15 mouse cellular contexts compared by ENCODE assay signal in genomic region chr1:88220336-88220735, GRCm38 (mm10). TPM values are rescaled to one million over a fixed set of nuclear protein-coding genes. Genes with fewer than 3 reads are reported as not detected.
DNase-seq lines count a peak whose midpoint lies in the region; ATAC-seq lines count a peak whose summit lies in the region.
"Had no signal": no experiment of that assay in that cellular context is flagged by ENCODE, and none has a peak within 500 bp of the region (broad histone marks: within the 10 kb centered on the region; RNA-seq: fewer than 3 reads in every experiment).

No protein-coding gene starts in this region.

- no peak overlapping the region for H3K4me2 ChIP-seq in intestine, embryonic 14.5 days (ENCODE audit: low read length)
- no peak overlapping the region for H3K4me2 ChIP-seq in intestine, embryonic 16.5 days (ENCODE audit: low read depth, low read length)
- H3K4me2 ChIP-seq: embryonic facial prominence, embryonic 15.5 days; midbrain, embryonic 15.5 days had no signal

- H3K4me3 ChIP-seq in intestine, embryonic 14.5 days (ENCODE audit: low read depth, low read length) = no peak overlapping the region
- no peak overlapping the region for H3K4me3 ChIP-seq in intestine, embryonic 16.5 days (ENCODE audit: low read length)
- H3K4me3 ChIP-seq: embryonic facial prominence, embryonic 15.5 days; left cerebral cortex, adult 2 months; midbrain, embryonic 15.5 days had no signal

- H3K27me3 ChIP-seq in intestine, embryonic 14.5 days (replicated peaks; ENCODE audit: control insufficient read depth, insufficient read depth, low read length) = no peaks in the 10 kb centered on the region
- H3K27me3 ChIP-seq in intestine, embryonic 16.5 days (replicated peaks; ENCODE audit: control insufficient read depth, insufficient read depth, low read length) = no peaks in the 10 kb centered on the region
- H3K27me3 ChIP-seq: embryonic facial prominence, embryonic 15.5 days; midbrain, embryonic 15.5 days had no signal

- no peaks in the 10 kb centered on the region for H3K36me3 ChIP-seq in intestine, embryonic 14.5 days (ENCODE audit: control insufficient read depth, insufficient read depth, low read length)
- no peaks in the 10 kb centered on the region for H3K36me3 ChIP-seq in intestine, embryonic 16.5 days (ENCODE audit: control insufficient read depth, insufficient read depth, low read length)
- H3K36me3 ChIP-seq: embryonic facial prominence, embryonic 15.5 days; midbrain, embryonic 15.5 days had no signal

- no peak for ATAC-seq in intestine, embryonic 14.5 days (replicated peaks; ENCODE audit: low FRiP score, low TSS enrichment, low read depth)
- ATAC-seq in intestine, embryonic 16.5 days = no peak
- ATAC-seq in erythroid progenitor cell, adult 5-6 weeks (replicated peaks; ENCODE audit: low FRiP score, poor library complexity, severe bottlenecking) = no peak
- ATAC-seq: midbrain, embryonic 15.5 days had no signal

- no peaks in the 10 kb centered on the region for H3K4me1 ChIP-seq in intestine, embryonic 14.5 days (replicated peaks; ENCODE audit: control insufficient read depth, insufficient read depth, low read length)
- no peaks in the 10 kb centered on the region for H3K4me1 ChIP-seq in intestine, embryonic 16.5 days (ENCODE audit: control insufficient read depth, insufficient read depth, low read length)
- H3K4me1 ChIP-seq: embryonic facial prominence, embryonic 15.5 days; midbrain, embryonic 15.5 days had no signal

- H3K9me3 ChIP-seq in intestine, embryonic 14.5 days (ENCODE audit: control insufficient read depth, low read length) = peaks cover 20% of the 10 kb centered on the region
- H3K9me3 ChIP-seq in intestine, embryonic 16.5 days (ENCODE audit: control insufficient read depth, low read length) = peaks cover 19% of the 10 kb centered on the region

- peak; percentile 64 for DNase-seq in intestine, embryonic 14.5 days (ENCODE audit: low spot score)
- DNase-seq in testis, postnatal 10 days (ENCODE audit: low spot score) = peak; percentile 41
- DNase-seq in testis, postnatal 14 days (ENCODE audit: low spot score) = no peak
- peak; percentile 88 for DNase-seq in fat pad, adult 2 months (ENCODE audit: extremely low read depth, low read depth, low spot score)
- no peak for DNase-seq in adrenal gland, postnatal 4 days (ENCODE audit: low spot score in 2 of 2)
- DNase-seq: cerebellum, adult 2 months had no signal

- H3K27ac ChIP-seq in intestine, embryonic 14.5 days (ENCODE audit: low read depth) = no peak overlapping the region
- H3K27ac ChIP-seq in intestine, embryonic 16.5 days (ENCODE audit: low read length) = no peak overlapping the region
- H3K27ac ChIP-seq: embryonic facial prominence, embryonic 15.5 days; left cerebral cortex, adult 2 months; midbrain, embryonic 15.5 days had no signal

- no peak overlapping the region for H3K9ac ChIP-seq in intestine, embryonic 14.5 days (ENCODE audit: low read length)
- H3K9ac ChIP-seq in intestine, embryonic 16.5 days (ENCODE audit: low read depth, low read length) = no peak overlapping the region
- H3K9ac ChIP-seq: embryonic facial prominence, embryonic 15.5 days; midbrain, embryonic 15.5 days had no signal

RNA-seq across cellular contexts. Expression of gene Mroh2a, which starts 6.5 kb away (rescaled TPM):
- polyA plus RNA-seq in intestine, embryonic 14.5 days (2014; fragmentation: Nextera tagmentation; extraction: Ambion mirVana) = 1.1 and 2.8 TPM in 2 replicates
- 0.76 and 0.88 TPM in 2 replicates for polyA plus RNA-seq in intestine, embryonic 16.5 days (2015; fragmentation: Nextera tagmentation; extraction: Ambion mirVana)
- total RNA-seq in adrenal gland, postnatal 4 days (2021) = under 1 TPM; 0.20 to 0.42 TPM
- not detected in 2 replicates for total RNA-seq in erythroid progenitor cell, adult 5-6 weeks (2015; ENCODE audit: low replicate concordance)
- 0.30 and 0.64 TPM in 2 replicates for total RNA-seq in erythroid progenitor cell, adult 5-6 weeks (2017; ENCODE audit: low replicate concordance)

RNA-seq across cellular contexts. Expression of gene Ugt1a1, which starts 8.6 kb away (rescaled TPM):
- polyA plus RNA-seq in intestine, embryonic 14.5 days (2014; fragmentation: Nextera tagmentation; extraction: Ambion mirVana) = 1.9 and 3.3 TPM in 2 replicates
- 55.9 and 79.1 TPM in 2 replicates for polyA plus RNA-seq in intestine, embryonic 16.5 days (2015; fragmentation: Nextera tagmentation; extraction: Ambion mirVana)
- total RNA-seq in adrenal gland, postnatal 4 days (2021) = 10 to 100 TPM in 1 of 2 experiments, 1 to 10 TPM in 1; 1.5 to 43.6 TPM
- total RNA-seq in erythroid progenitor cell, adult 5-6 weeks (2015; ENCODE audit: low replicate concordance) = 0.72 TPM in 1 of 2 replicates, not detected in the other
- 3.9 TPM in 1 of 2 replicates, not detected in the other for total RNA-seq in erythroid progenitor cell, adult 5-6 weeks (2017; ENCODE audit: low replicate concordance)
- polyA plus RNA-seq: cerebellum, adult 2 months; heart, embryonic 14.5 days; midbrain, embryonic 15.5 days had no signal

RNA-seq across cellular contexts. Expression of gene Dnajb3, which starts 14.8 kb away (rescaled TPM):
- polyA plus RNA-seq in intestine, embryonic 14.5 days (2014; fragmentation: Nextera tagmentation; extraction: Ambion mirVana) = 8.0 and 9.8 TPM in 2 replicates
- polyA plus RNA-seq in intestine, embryonic 16.5 days (2015; fragmentation: Nextera tagmentation; extraction: Ambion mirVana) = 5.7 and 8.0 TPM in 2 replicates
- total RNA-seq in adrenal gland, postnatal 4 days (2021) = 1 to 10 TPM; 3.3 to 4.2 TPM
- 49.0 and 58.7 TPM in 2 replicates for total RNA-seq in erythroid progenitor cell, adult 5-6 weeks (2015; ENCODE audit: low replicate concordance)
- total RNA-seq in erythroid progenitor cell, adult 5-6 weeks (2017; ENCODE audit: low replicate concordance) = 8.7 and 28.2 TPM in 2 replicates

RNA-seq across cellular contexts. Expression of gene Ugt1a2, which starts 19.9 kb away (rescaled TPM):
- 0.08 and 0.16 TPM in 2 replicates for polyA plus RNA-seq in intestine, embryonic 14.5 days (2014; fragmentation: Nextera tagmentation; extraction: Ambion mirVana)
- polyA plus RNA-seq in intestine, embryonic 16.5 days (2015; fragmentation: Nextera tagmentation; extraction: Ambion mirVana) = 0.37 TPM in 1 of 2 replicates, not detected in the other
- total RNA-seq in adrenal gland, postnatal 4 days (2021) = 10 to 100 TPM in 1 of 2 experiments, 1 to 10 TPM in 1; 1.0 to 31.4 TPM
- total RNA-seq in erythroid progenitor cell, adult 5-6 weeks (2015; ENCODE audit: low replicate concordance) = 1.1 TPM in 1 of 2 replicates, not detected in the other
- total RNA-seq in erythroid progenitor cell, adult 5-6 weeks (2017; ENCODE audit: low replicate concordance) = not detected in 2 replicates
- total RNA-seq: left cerebral cortex, adult 2 months had no signal
- polyA plus RNA-seq: cerebellum, adult 2 months; embryonic facial prominence, embryonic 15.5 days; frontal cortex, adult 2 months; heart, embryonic 14.5 days; midbrain, embryonic 15.5 days had no signal

RNA-seq across cellular contexts. Expression of gene Ugt1a5, which starts 54.5 kb away (rescaled TPM):
- polyA plus RNA-seq in intestine, embryonic 14.5 days (2014; fragmentation: Nextera tagmentation; extraction: Ambion mirVana) = 0.08 TPM in 1 of 2 replicates, not detected in the other
- polyA plus RNA-seq in intestine, embryonic 16.5 days (2015; fragmentation: Nextera tagmentation; extraction: Ambion mirVana) = not detected in 2 replicates
- total RNA-seq in adrenal gland, postnatal 4 days (2021) = under 1 TPM; 0.64 to 0.68 TPM
- total RNA-seq in erythroid progenitor cell, adult 5-6 weeks (2015; ENCODE audit: low replicate concordance) = 0.72 TPM in 1 of 2 replicates, not detected in the other
- not detected in 2 replicates for total RNA-seq in erythroid progenitor cell, adult 5-6 weeks (2017; ENCODE audit: low replicate concordance)
- polyA plus RNA-seq: cerebellum, adult 2 months; embryonic facial prominence, embryonic 15.5 days; frontal cortex, adult 2 months; heart, embryonic 14.5 days; midbrain, embryonic 15.5 days; spleen, adult 2 months; thymus, postnatal 0 days had no signal

Comparison
In these comparisons a context has a peak if more than half of its experiments do, and no peak if none do; other contexts are left out.
1. DNase-seq: peak in intestine, embryonic 14.5 days (single experiment), testis, postnatal 10 days (single experiment) and fat pad, adult 2 months (single experiment); none in testis, postnatal 14 days (single experiment) and adrenal gland, postnatal 4 days (0 of 2).